Mouse (Mus musculus) small intestine, adult 2 months (tissue): ENCODE results near the gene Rap1gds1.

ENCODE experiments used
- CTCF ChIP-seq: fragments of 200-500 bp; IDR thresholded peaks from 2 replicates; pipeline ENCODE4 v1.5.1; 2012; ENCODE audit warnings: low read depth, mild to moderate bottlenecking, control low read depth, inconsistent platforms, low read length, moderate library complexity, mixed read lengths; ENCODE audit not compliant: insufficient replicate concordance, insufficient read length; ENCODE audit errors: extremely low read depth
- POLR2A ChIP-seq: fragments of 200-500 bp; IDR thresholded peaks from 2 replicates; pipeline ENCODE4 v1.6.1; 2012; ENCODE audit warnings: low read depth, mild to moderate bottlenecking, control low read depth, inconsistent platforms, low read length, moderate library complexity

DNA sequence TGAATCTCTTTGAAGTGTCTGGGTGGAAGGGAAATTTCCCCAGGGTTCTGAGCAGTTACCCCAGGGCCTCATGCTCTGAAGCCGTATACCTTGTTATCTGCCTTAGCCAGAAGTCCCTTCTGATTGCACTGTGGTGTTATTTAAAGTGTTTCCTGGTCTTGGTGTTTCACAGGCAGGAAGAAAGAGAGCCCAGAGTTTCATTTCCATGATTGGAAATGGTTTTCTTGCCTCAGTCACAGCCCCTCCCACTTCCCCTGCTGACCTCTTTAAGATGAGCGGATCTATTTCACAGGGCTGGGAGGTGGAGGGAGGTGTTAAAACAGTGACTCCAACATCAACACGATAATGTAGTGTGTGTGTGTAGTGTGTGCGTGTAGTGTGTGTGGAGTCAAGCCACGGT is 181.5 kb downstream of the Rap1gds1 start:
- TF ChIP-seq POLR2A = no peak
- no peak for TF ChIP-seq CTCF
